In the genomic region with DNA sequence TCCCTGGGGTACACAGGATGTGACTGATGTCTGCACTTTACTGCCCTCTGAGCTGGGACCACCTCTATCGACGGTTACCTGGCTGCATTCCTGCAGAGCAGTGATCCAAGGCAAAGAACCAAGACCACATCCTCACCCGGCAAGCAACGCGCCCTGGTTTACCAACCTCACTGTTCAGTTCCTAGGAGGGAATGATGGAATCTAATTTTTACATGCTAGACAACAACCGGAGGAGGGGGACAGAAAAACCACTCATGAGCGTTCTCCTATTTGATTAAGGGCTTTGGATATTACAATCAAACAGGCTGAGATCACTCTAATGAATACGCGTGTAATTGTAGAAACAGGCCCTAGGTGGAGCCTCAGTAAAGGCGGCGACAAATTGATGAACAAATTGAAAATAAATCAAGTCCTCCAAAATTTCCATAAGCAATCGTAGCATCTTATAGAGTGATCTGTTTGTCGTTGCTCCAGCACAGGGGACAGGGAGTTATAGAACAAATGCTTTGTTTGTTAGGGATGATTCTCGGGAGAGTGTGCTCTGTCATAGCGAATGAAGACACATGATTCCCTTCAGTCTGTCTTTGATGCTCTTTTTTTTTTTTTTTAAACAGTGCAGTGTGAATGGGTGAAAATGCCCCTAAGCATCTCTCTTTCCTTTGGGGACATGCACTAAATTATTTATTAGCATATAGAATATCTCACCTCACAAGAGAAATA, we compare ENCODE assay signal across 8 mouse cellular contexts. TPM values are rescaled to one million over a fixed set of nuclear protein-coding genes. Genes with fewer than 3 reads are reported as not detected.
DNase-seq lines count a peak whose midpoint lies in the region.

No protein-coding gene starts in this region.

- DNase-seq in adrenal gland, postnatal 10 days: peak; percentile 14
- DNase-seq in adrenal gland, postnatal 14 days: no peak
- peak; percentile 8 for DNase-seq in 416B (ENCODE audit: low read depth)
- DNase-seq in cerebellum, postnatal 36 days: peak; percentile 16 to 53
- peak; percentile 15 for DNase-seq in kidney, adult 9 months
- DNase-seq in mesoderm, embryonic 11.5 days (ENCODE audit: low read depth, low spot score): peak; percentile 10
- DNase-seq in adrenal gland, adult 2 months: no peak
- DNase-seq in adrenal gland, postnatal 4 days (ENCODE audit: low spot score in 2 of 2): no peak

RNA-seq across cellular contexts. Expression of gene Lca5, which starts 47.7 kb away (rescaled TPM):
- 10 to 100 TPM in 1 of 2 experiments, 1 to 10 TPM in 1; 6.7 to 10.4 TPM for total RNA-seq in adrenal gland, postnatal 10 days (2021)
- 6.1 and 6.5 TPM in 2 replicates for total RNA-seq in adrenal gland, postnatal 14 days (2021)
- 1 to 10 TPM; 4.1 to 5.6 TPM for total RNA-seq in adrenal gland, adult 2 months (2021)
- polyA plus RNA-seq in adrenal gland, adult 2 months (2012; rRNA removed): 0.23 and 0.33 TPM in 2 replicates
- 10 to 100 TPM; 10.3 to 12.6 TPM for total RNA-seq in adrenal gland, postnatal 4 days (2021)

RNA-seq across cellular contexts. Expression of gene Sh3bgrl2, which starts 59.5 kb away (rescaled TPM):
- 10 to 100 TPM; 18.4 to 22.7 TPM for total RNA-seq in adrenal gland, postnatal 10 days (2021)
- total RNA-seq in adrenal gland, postnatal 14 days (2021): 16.6 and 21.1 TPM in 2 replicates
- total RNA-seq in adrenal gland, adult 2 months (2021): 10 to 100 TPM; 16.1 to 20.2 TPM
- 1.5 and 1.6 TPM in 2 replicates for polyA plus RNA-seq in adrenal gland, adult 2 months (2012; rRNA removed)
- 10 to 100 TPM; 17.0 to 23.5 TPM for total RNA-seq in adrenal gland, postnatal 4 days (2021)

Comparison
In these comparisons a context has a peak if more than half of its experiments do, and no peak if none do; other contexts are left out.
1. DNase-seq: peak in adrenal gland, postnatal 10 days (single experiment), 416B (single experiment), cerebellum, postnatal 36 days (2 of 2), kidney, adult 9 months (single experiment) and mesoderm, embryonic 11.5 days (single experiment); none in adrenal gland, postnatal 14 days (single experiment), adrenal gland, adult 2 months (single experiment) and adrenal gland, postnatal 4 days (0 of 2).